Mouse (Mus musculus) heart, adult 2 months (tissue): ENCODE results near the gene Ccdc142.

Source experiments
- CTCF ChIP-seq: fragments of 200-600 bp; IDR thresholded peaks from 2 replicates; pipeline ENCODE4 v1.8.1; 2022; ENCODE audit warnings: antibody characterized with exemption, mild to moderate bottlenecking, moderate library complexity
- EP300 ChIP-seq: fragments of 200-500 bp; IDR thresholded peaks from 2 replicates; pipeline ENCODE4 v1.6.1; 2011; ENCODE audit warnings: low read depth, low read length, control low read depth; ENCODE audit not compliant: insufficient read depth

DNA sequence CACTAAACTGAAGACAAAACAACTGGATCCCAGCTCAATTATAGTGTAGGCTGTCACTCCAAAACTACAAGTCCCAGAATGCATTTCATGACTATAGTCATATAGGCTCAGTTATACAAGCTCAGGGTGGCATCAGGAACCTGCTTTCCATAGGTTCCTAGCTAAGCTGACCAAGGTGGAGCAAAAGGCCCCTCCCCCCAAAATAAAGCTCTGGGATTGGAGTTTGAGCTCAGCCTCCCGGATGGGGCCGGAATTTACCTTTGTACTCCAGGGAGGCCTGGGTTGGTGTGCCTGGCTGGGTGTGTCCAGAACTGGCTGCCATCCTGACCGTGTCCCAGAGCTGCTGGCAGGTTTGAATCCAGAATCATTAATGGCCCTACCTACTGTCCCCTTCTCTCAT, 43.6 kb upstream of the Ccdc142 start, which contains the start of gene Dqx1:
- no peak for TF ChIP-seq CTCF
- no peak for TF ChIP-seq EP300
